ENCODE assay signal across 8 mouse cellular contexts in the genomic region with DNA sequence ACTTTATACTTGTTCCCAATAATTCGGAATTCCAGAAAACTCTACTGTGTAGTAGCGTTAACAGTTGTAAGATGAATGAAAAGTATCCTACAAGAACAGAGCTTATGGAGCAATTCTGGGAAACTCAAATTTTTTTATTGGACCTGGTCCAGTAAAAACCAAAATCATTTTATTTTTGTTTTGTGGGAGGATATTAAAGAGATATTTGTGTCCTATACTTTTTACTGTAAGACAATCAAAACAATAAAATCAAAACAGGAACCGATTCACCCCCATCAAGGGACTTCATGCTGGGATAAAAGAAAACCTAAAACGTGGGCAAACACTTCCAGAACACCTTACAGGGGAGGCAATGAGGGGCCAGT. TPM values are rescaled to one million over a fixed set of nuclear protein-coding genes. Genes with fewer than 3 reads are reported as not detected.
DNase-seq lines count a peak whose midpoint lies in the region; ATAC-seq and TF ChIP-seq lines count a peak whose summit lies in the region.

No protein-coding gene starts in this region.

- H3K9ac ChIP-seq in heart, postnatal 0 days (replicated peaks; ENCODE audit: low read depth, low read length) = peak overlapping the region; percentile 70
- H3K9ac ChIP-seq in forebrain, postnatal 0 days = no peak overlapping the region

- H3K27ac ChIP-seq in heart, postnatal 0 days (ENCODE audit: low read depth) = peak overlapping the region; percentile 75
- H3K27ac ChIP-seq in bone marrow, adult 2 months (ENCODE audit: control insufficient read depth, insufficient read depth, low read depth, low read length, poor library complexity) = no peak overlapping the region
- no peak overlapping the region for H3K27ac ChIP-seq in forebrain, postnatal 0 days (ENCODE audit: low read depth, low read length)
- peak overlapping the region; percentile 65 for H3K27ac ChIP-seq in macrophage

- no peak for TF ChIP-seq CTCF in heart, postnatal 0 days (IDR thresholded peaks at IDR 0.05; ENCODE audit: low read depth)
- TF ChIP-seq CTCF in bone marrow, adult 2 months (IDR thresholded peaks at IDR 0.05; ENCODE audit: control insufficient read depth, insufficient read depth, low read length) = no peak
- no peak for TF ChIP-seq CTCF in forebrain, postnatal 0 days (IDR thresholded peaks at IDR 0.05; ENCODE audit: low read depth)

- H3K9me3 ChIP-seq in heart, postnatal 0 days (replicated peaks; ENCODE audit: control insufficient read depth, low read length) = no peaks in the 10 kb centered on the region
- H3K9me3 ChIP-seq in forebrain, postnatal 0 days (ENCODE audit: low read length) = no peaks in the 10 kb centered on the region

- no peak for TF ChIP-seq POLR2A in bone marrow, adult 2 months (IDR thresholded peaks at IDR 0.05; ENCODE audit: borderline replicate concordance, control insufficient read depth, low read depth, low read length)

- intact Hi-C loops in heart, postnatal 14 days (cut with DNase I) = loop anchor here (2.0 kb wide), 1 partner anchor 20 kb away; no protein-coding TSS in a partner anchor
- intact Hi-C loops in left cerebral cortex, postnatal 25 days (cut with DNase I) = loop anchor here (2.0 kb wide), 1 partner anchor 20 kb away; no protein-coding TSS in a partner anchor

- DNase-seq in heart, postnatal 0 days (ENCODE audit: low spot score) = no peak
- DNase-seq in heart, postnatal 14 days = no peak
- no peak for DNase-seq in forebrain, postnatal 0 days
- DNase-seq in left cerebral cortex, postnatal 25 days (ENCODE audit: low spot score in 2 of 2) = no peak
- no peak for DNase-seq in thymus, postnatal 10 days (ENCODE audit: low spot score in 2 of 2)
- DNase-seq in cerebellum, adult 8-10 months = no peak

- peaks cover 39% of the 10 kb centered on the region for H3K79me2 ChIP-seq in macrophage (ENCODE audit: inconsistent target)

- no peak for ATAC-seq in heart, postnatal 0 days (ENCODE audit: insufficient read depth, low read depth)
- no peak for ATAC-seq in forebrain, postnatal 0 days

- peak overlapping the region; percentile 55 for H3K4me3 ChIP-seq in heart, postnatal 0 days (ENCODE audit: low read depth, low read length)
- H3K4me3 ChIP-seq in bone marrow, adult 2 months (replicated peaks; ENCODE audit: control insufficient read depth, low read depth, low read length) = peak overlapping the region; percentile 47
- peak overlapping the region; percentile 45 for H3K4me3 ChIP-seq in forebrain, postnatal 0 days (ENCODE audit: low read depth, low read length)
- H3K4me3 ChIP-seq in macrophage (ENCODE audit: inconsistent target) = peak overlapping the region; percentile 33

- H3K4me1 ChIP-seq in heart, postnatal 0 days (ENCODE audit: control insufficient read depth, insufficient read depth) = peaks cover 6% of the 10 kb centered on the region; the same call in 1 of the 2 replicates
- no peaks in the 10 kb centered on the region; the same call in 1 of the 2 replicates for H3K4me1 ChIP-seq in bone marrow, adult 2 months (ENCODE audit: control insufficient read depth, insufficient read depth, low read length)
- peaks cover 4% of the 10 kb centered on the region; the same call in 1 of the 2 replicates for H3K4me1 ChIP-seq in forebrain, postnatal 0 days (ENCODE audit: insufficient read depth)

- no peak for TF ChIP-seq EP300 in heart, postnatal 0 days (IDR thresholded peaks at IDR 0.05; ENCODE audit: low read depth)

- H3K4me2 ChIP-seq in heart, postnatal 0 days (ENCODE audit: low read depth, low read length) = peak overlapping the region; percentile 67
- peak overlapping the region; percentile 54 for H3K4me2 ChIP-seq in forebrain, postnatal 0 days (ENCODE audit: low read depth)

- H3K27me3 ChIP-seq in heart, postnatal 0 days (ENCODE audit: control insufficient read depth, insufficient read depth, low read length) = no peaks in the 10 kb centered on the region
- H3K27me3 ChIP-seq in forebrain, postnatal 0 days (ENCODE audit: insufficient read depth, low read length) = no peaks in the 10 kb centered on the region

- WGBS in heart, postnatal 0 days = 16% methylated on average over 4 of the region's 4 CpGs
- WGBS in bone marrow, adult 2 months = 24% methylated on average over 4 of the region's 4 CpGs
- 16% methylated on average over 4 of the region's 4 CpGs for WGBS in forebrain, postnatal 0 days
- 19% methylated on average over 4 of the region's 4 CpGs for WGBS in macrophage (ENCODE audit: missing documents)

- H3K36me3 ChIP-seq in heart, postnatal 0 days (replicated peaks; ENCODE audit: control insufficient read depth, insufficient read depth, low read length) = no peaks in the 10 kb centered on the region
- no peaks in the 10 kb centered on the region for H3K36me3 ChIP-seq in forebrain, postnatal 0 days (ENCODE audit: insufficient read depth)
- H3K36me3 ChIP-seq in macrophage (ENCODE audit: inconsistent target) = no peaks in the 10 kb centered on the region

RNA-seq across cellular contexts. Expression of a gene that starts 0.7 kb away (rescaled TPM):
- total RNA-seq in heart, postnatal 0 days (2014; rRNA removed; ENCODE audit: low replicate concordance) = 24.1 and 27.7 TPM in 2 replicates
- 37.7 and 40.1 TPM in 2 replicates for polyA plus RNA-seq in heart, postnatal 0 days (2015; fragmentation: Nextera tagmentation; extraction: Ambion mirVana)
- 10 to 100 TPM; 21.0 to 21.1 TPM for total RNA-seq in heart, postnatal 14 days (2021)
- polyA plus RNA-seq in bone marrow, adult 2 months (2011; ENCODE audit: insufficient read depth, insufficient read length, low replicate concordance, missing spikeins) = 6.1 and 27.0 TPM in 2 replicates
- total RNA-seq in forebrain, postnatal 0 days (2014; rRNA removed) = 64.1 and 75.8 TPM in 2 replicates
- 134 and 142 TPM in 2 replicates for polyA plus RNA-seq in forebrain, postnatal 0 days (2015; fragmentation: Nextera tagmentation; extraction: Ambion mirVana)
- total RNA-seq in macrophage (2018; cell fraction: chromatin; rRNA removed) = 100 to 1,000 TPM in 5 of 26 experiments, 10 to 100 TPM in 21; 19.9 to 168 (median 51.8) TPM
- 100 to 1,000 TPM in 22 of 26 experiments, 10 to 100 TPM in 4; 88.7 to 189 (median 122) TPM for total RNA-seq in macrophage (2018; cell fraction: cytosol; rRNA removed)
- 100 to 1,000 TPM in 14 of 26 experiments, 10 to 100 TPM in 12; 45.7 to 191 (median 102) TPM for total RNA-seq in macrophage (2018; cell fraction: nucleus; rRNA removed)
- polyA plus RNA-seq in macrophage (2018) = 99.8 to 289 TPM (median 134 TPM) in 3 replicates
- total RNA-seq in left cerebral cortex, postnatal 25 days (2021) = 10 to 100 TPM; 73.5 to 79.9 TPM

Comparison
In these comparisons a context has a peak if more than half of its experiments do, and no peak if none do; other contexts are left out.
1. H3K27ac ChIP-seq: peak in heart, postnatal 0 days (single experiment) and macrophage (single experiment); none in bone marrow, adult 2 months (single experiment) and forebrain, postnatal 0 days (single experiment).
2. Peak in every context shown above with its lines, with median percentiles within 50 percentile points of each other: H3K4me3 ChIP-seq.